Mouse (Mus musculus) gastrocnemius, postnatal 25 days (tissue): ENCODE data around the gene Gtf2i. TPM values are rescaled to one million over a fixed set of nuclear protein-coding genes. Genes with fewer than 3 reads are reported as not detected.

Experiments
- DNase-seq: peaks from one replicate; pipeline ENCODE4 v3.0.0; 2022
- total RNA-seq, 2 experiments: library from RNA; stranded (reverse); gene quantifications; 1 replicate in 1 of 2; 2 replicates in 1 of 2; pipeline ENCODE4 v1.2.3; 2021

Gene Gtf2i
- total RNA-seq, 2 experiments from 2014 or later = 102 to 106 TPM

DNA sequence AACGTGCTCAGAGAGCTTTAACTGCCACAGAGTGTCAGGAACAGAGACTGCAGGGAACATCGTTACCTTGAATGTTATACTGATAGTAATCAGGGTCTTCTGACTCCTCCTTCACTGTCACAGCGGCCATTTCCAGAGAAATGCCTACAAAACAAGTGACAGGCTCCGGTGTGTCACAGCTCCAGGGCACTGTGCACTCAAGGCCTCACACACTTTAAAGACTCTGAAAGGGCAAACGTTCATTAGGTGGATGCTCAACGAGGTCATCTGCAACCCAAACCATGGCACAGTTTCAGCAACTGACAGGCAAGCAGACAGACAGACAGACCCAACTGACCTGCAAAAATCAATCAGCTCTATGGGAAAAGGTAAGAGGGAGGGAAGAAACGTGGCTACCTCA is 35.2 kb downstream of the Gtf2i start:
- DNase-seq = no peak

DNA sequence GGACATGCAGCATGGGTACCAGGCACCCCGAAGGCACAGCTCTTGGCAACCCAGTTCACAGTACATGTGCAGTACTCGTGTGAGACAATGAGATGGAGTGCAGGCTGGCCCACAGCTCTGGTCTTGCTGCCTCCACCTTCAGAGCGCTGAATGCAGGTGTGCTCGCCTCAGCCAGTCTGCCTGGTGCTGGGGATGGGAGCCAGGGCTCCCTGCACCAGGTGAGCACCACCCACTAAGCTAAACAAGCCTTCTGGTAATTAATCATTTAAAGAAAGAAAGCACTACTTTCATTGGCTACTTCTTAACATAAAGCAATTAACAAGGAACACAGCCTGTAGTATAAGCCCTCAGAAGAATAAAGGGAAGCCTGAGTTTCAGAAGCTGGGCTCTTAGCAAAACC is 37.5 kb downstream of the Gtf2i start:
- DNase-seq = no peak

GRCm38 (mm10) chr5:134275556-134275955 is 39.0 kb downstream of the Gtf2i start:
- DNase-seq = no peak

- DNase-seq = no peak
Observed at GRCm38 (mm10) chr5:134275021-134275420, 39.5 kb downstream of the Gtf2i start.

DNA sequence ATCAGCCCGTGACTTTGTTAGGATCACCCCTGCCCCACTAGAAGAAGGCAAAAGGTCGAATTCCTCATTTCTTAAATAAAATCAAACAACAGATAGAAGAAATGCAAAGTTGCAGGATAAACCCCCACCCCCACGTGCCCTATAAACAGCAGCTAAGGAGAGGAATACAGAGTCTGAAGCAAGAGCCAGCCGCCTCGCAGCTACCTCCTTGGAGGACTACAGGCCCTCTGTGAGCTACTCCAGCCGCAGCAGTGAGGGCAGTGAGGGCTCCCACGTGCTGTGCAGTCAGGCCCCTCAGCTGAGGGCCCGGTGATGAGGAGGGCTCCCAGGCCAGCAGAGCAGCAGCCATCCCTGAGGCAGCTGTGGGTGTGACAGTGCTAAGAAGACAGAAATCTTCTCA is 40.8 kb downstream of the Gtf2i start:
- DNase-seq = no peak

DNA sequence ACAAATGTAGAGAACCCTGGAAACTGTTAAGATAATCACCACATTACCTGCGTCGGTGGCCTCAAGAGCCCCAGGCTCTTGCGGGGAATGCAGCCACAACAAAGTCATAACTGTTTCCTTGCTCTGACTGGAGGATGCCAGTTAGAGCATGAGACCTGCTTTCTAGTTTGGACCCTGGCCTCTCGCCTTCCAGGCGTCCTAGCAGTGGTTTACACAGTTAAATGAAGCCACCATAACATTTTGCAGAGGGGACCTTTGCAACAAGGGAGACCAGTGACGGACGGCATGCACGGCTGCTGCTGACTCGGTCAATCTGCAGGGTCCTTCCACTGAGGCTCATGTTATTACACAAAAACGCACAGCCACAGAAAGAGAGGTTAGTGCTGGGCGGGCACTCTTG is 41.8 kb downstream of the Gtf2i start:
- DNase-seq = no peak

- no peak for DNase-seq
Observed at GRCm38 (mm10) chr5:134271421-134271820, 43.1 kb downstream of the Gtf2i start.

DNA sequence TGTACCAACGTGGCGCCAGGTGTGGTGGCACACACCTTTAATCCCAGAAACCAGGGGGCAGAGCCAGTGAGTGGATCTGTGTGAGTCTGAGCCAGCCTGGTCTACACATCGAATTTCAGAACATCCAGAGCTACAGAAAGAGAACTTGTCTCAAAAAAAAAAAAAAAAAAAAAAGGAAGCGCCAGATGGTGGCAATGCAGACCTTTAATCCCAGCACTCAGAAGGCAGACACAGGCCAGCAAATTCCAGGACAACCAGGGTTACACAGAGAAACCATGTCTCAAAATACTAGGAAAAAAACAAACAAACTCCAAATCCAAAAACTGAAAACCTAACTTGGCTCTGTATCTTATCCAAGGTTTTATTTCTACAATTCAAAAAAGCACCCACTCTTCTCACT is 44.0 kb downstream of the Gtf2i start:
- no peak for DNase-seq

- no peak for DNase-seq
Observed at GRCm38 (mm10) chr5:134269751-134270150, 44.8 kb downstream of the Gtf2i start.

GRCm38 (mm10) chr5:134268751-134269150 is 45.8 kb downstream of the Gtf2i start:
- no peak for DNase-seq

DNA sequence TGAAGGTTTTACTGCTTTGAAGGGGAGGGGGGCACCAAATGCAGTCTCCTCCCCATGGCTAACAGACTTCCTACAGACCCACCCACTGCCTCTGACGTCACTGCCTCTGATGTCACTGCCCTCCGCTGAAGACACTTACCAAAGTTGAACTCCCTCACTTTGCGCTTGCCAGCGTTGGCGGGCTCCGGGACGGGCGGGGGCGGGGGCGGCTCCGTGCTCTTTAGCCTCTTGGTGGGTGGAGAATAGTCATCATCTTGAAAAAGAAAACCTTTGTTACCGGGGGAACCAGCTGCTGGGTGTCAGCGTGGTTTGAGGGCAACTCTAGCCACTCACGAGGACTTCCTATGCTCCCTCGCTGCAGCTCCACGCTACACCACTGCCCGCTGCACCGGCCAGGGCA is 48.2 kb downstream of the Gtf2i start:
- no peak for DNase-seq

GRCm38 (mm10) chr5:134265890-134266289 is 48.7 kb downstream of the Gtf2i start:
- no peak for DNase-seq

- DNase-seq = no peak
Observed at GRCm38 (mm10) chr5:134260001-134260636, 54.4 kb downstream of the Gtf2i start.

DNA sequence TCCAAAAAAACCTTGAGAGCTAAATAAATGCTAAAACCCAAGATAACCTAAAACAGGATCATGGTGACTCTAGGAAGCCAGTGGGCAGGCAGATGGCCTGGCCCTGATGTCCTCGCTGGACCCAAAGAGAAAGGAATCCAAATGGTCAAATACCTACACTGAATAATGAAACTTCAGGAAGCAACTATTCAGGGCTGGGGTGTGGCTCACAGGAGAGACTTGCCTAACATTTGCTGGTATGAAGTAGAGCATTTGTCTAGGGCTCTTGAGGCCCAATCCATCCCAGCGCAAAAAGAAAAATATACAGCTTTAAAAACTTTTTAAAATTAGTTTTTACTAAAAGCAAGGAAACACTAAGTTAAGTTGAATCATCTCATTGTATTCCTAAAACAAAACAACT is 55.6 kb downstream of the Gtf2i start:
- DNase-seq = no peak

DNA sequence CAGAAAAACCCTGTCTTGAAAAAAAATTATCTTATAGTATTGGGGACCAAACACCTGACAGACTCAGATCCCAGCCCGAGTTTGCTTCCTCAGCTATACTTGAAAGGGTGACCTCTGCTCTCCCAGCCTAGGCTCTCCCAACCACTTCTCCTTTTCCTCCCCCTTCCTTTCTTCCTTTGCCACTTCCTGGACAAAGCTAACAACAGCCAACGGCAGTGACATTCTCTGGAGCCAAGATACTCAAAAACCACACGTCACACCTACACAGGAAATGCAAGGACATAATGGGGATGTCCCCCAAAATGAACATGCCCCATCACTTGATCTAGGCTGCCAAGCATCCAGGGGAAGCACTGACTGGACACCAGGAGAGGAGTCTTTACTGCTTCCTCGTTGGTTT is 56.2 kb downstream of the Gtf2i start:
- no peak for DNase-seq

DNA sequence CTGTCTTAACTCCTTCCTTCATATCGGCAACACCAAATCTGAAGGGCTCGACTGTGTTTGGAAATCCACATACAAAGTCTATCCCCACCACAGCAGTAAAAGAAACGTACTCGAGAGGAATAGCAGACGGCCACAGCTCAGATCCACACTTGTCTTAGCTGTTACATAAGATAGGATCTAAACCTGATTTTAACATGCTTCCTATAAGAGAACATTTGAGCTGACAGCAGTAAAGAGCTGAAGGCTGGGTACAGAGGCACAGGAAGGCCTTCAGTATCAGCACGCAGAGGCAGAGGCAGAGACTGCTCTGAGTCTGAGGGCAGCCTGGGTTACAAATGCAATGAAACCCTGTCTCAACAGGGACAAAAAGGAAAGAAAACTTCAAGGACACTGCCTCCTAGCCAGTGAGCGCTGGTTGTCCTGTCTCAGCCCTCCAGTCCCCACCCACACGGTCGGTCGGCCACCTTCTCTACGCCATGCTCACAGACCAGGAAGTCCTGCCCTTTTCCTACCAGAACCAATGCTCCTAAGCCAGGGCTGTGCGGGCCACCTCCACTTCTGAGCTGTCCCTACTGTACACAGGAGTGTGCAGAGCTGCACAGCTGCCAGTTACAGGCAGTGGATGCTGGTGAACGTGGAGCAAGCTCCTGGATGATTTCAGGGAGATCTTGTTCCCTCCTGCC is 57.1 kb downstream of the Gtf2i start:
- DNase-seq = no peak

DNA sequence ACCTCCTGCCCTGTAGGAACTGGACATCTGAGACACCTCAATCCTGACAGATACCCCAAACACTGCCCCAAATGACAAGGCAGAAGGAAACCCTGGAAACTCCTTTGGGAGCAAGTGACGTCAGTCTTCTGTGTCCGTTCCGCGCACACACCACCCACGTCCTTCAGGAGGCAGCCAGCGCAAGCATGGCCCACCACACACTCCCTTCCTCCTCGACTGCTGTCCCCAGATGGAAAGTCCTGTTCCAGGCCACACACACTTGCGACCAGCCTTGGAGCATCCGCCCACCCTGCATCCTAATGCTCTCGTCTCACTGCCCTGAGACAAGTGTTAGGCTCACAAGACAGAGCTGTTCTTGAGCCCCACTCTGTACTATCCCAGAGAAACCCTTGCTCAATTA is 59.3 kb downstream of the Gtf2i start:
- no peak for DNase-seq

- no peak for DNase-seq
Observed at GRCm38 (mm10) chr5:134253806-134254205, 60.8 kb downstream of the Gtf2i start.

DNA sequence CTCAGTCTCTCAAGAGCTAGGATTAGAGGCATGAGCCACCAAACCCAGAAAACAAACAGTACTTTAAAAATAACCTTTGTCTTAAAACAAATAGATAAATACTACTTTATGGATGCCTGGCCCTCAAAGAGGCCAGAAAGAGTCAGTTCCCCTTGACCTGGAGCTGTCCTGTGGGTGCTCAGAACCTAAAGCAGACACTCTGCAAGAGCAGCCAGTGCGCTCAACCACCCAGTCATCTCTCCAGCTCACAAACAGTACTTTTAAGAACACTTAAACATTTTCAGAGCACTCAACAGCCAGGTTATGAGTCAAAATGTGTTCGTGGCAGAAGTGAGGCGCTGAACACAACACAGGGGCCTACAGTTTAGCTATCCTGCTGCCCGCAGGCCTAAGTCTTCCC is 63.5 kb downstream of the Gtf2i start:
- no peak for DNase-seq

DNA sequence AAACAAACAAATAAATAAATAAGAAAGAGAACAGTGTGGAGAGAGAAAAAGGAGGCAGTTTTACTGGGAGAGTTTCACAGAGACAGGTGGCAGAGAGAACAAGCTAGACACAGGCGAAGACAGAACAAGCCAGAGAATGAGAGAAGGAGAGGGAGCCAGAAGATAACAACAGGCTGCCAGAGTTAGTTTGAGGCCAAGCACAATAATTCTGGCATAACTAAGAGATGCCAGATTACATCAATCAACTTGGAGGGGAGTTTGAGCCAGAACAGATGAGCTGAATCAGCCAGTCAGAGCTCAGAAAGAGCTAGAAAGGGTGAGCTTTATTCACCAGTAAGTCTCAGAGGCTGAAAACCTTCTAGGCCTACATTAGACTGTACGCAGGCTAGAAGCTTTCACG is 64.0 kb downstream of the Gtf2i start:
- DNase-seq = no peak

DNA sequence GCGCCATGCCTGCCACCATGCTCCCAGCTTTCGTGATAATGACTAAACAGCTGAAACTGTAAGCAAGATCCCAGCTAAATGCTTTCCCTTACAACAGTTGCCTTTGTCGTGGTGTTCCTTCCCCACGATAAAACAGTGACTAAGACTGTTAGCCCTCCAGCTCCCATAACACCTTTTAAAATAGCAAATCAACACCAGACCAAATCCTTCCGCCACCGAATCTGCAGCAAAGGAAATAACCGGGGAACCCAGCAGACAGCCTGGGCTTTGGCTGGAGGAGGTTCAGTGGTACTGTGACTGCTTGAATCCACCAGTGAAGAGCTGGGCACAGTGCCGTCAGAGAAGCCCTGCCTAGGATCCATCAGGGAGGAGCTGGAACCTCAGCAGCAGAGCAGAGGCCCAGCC is 65.3 kb downstream of the Gtf2i start:
- DNase-seq = no peak

DNA sequence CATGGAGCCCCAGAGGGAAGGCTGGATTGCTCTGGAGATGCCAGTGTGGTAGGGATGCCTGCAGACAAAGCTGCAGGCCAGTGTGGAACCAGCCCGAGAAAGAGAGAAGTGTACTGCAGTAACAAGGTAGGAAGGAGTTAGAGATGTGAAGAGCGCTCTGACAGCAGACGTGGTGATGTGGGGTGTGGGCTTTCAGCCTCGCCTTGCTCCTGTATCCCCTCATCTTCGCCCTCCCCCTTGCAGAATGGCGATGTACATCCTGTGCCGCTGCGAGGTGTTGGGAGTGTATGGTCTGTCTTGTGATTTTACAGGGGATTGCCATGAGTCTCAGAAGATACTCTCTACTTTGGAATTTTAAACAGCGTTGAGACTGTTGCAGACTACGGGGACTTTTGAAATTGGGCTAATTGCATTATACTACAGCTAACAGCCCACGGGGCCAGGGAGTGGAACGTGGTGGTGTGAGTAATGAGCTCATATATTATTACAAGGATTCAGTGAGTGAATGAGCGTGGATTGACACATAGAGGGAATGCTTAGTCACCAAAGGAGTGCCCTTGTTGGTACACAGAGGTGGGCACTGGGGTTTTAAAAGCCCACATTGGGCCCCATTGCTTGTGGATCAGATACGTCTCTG is 65.8 kb downstream of the Gtf2i start:
- DNase-seq = no peak

GRCm38 (mm10) chr5:134246146-134246545 is 68.4 kb downstream of the Gtf2i start:
- DNase-seq = no peak

DNA sequence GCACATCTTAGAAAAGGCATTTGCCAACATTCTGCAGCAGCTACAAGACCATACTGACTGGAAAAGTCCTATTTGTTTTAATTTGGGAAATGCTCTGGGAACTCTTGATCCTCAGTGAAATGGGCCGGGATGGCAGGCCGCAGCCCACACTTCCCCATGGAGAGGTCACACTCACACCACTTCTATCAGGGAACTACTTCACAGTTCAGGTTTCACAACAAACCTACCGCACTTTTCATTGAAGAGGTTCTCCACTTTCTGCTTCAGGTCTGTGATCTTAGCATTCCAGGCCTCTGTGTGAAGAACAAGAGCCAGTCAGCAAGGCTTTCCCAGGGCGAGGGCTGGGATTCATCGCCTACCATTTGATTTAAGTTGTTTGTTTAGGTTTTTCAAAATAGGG is 69.7 kb downstream of the Gtf2i start:
- no peak for DNase-seq
